11 mouse cellular contexts compared by ENCODE assay signal in the genomic region with DNA sequence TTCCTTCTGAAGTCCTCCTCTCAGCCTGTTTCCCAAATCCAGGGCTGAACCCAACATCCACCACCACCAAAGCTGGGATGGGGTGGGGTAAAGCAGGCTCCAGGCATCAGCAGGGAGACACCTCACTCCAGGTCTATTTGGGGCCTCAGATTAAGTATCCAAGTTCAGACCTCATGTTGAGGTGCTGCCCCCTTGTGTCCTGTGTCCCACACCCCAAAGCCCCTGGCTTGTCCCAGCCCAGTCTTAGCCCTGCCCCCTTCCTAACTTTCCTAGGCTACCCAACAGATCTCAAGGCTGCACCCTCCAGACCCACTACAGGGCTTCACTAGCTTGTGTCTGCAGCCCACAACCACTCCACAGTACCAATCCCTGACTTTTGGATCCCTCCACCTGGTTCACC. TPM values are rescaled to one million over a fixed set of nuclear protein-coding genes. Genes with fewer than 3 reads are reported as not detected.
DNase-seq lines count a peak whose midpoint lies in the region; ATAC-seq and TF ChIP-seq lines count a peak whose summit lies in the region.
"Had no signal": no experiment of that assay in that cellular context is flagged by ENCODE, and none has a peak within 500 bp of the region (broad histone marks: within the 10 kb centered on the region; RNA-seq: fewer than 3 reads in every experiment).

No protein-coding gene starts in this region.

- peak; percentile 63 for TF ChIP-seq CTCF in C2C12 (IDR thresholded peaks at IDR 0.05; ENCODE audit: control insufficient read depth, insufficient read depth, insufficient read length)

- DNase-seq in frontal cortex, adult 2 months (ENCODE audit: extremely low spot score in 1 of 2, low spot score in 1 of 2), result no peak
- DNase-seq in left cerebral cortex, postnatal 4 days, result peak; percentile 21
- no peak for DNase-seq in left cerebral cortex, adult 9 months (ENCODE audit: low spot score in 2 of 2)
- peak; percentile 38 for DNase-seq in gastrocnemius, postnatal 10 days
- DNase-seq: cerebellum, adult 2 months had no signal

- no peaks in the 10 kb centered on the region for H3K79me3 ChIP-seq in C2C12 (ENCODE audit: low read depth)

- H3K27me3 ChIP-seq in C2C12 (ENCODE audit: control insufficient read depth, insufficient read depth, insufficient read length), result no peaks in the 10 kb centered on the region
- H3K27me3 ChIP-seq: limb, embryonic 15.5 days had no signal

- no peak overlapping the region for H3K4me3 ChIP-seq in C2C12 (ENCODE audit: insufficient read depth, poor library complexity, severe bottlenecking)
- H3K4me3 ChIP-seq: erythroblast, embryonic 14.5 days; limb, embryonic 15.5 days; midbrain, embryonic 10.5 days had no signal

- H3ac ChIP-seq in C2C12 (ENCODE audit: control insufficient read depth, insufficient read length, low read depth), result no peak overlapping the region

- ATAC-seq in frontal cortex, adult (ENCODE audit: low TSS enrichment), result peak; percentile 62
- no peak for ATAC-seq in granulocyte monocyte progenitor cell, adult 5-6 weeks (replicated peaks; ENCODE audit: poor library complexity, severe bottlenecking)

- no peaks in the 10 kb centered on the region for H3K36me3 ChIP-seq in C2C12 (ENCODE audit: control insufficient read depth, insufficient read depth)
- H3K36me3 ChIP-seq: limb, embryonic 15.5 days; midbrain, embryonic 10.5 days had no signal

- intact Hi-C loops in left cerebral cortex, postnatal 4 days (cut with DNase I), result no loop called here

- H3K79me2 ChIP-seq in C2C12 (ENCODE audit: control insufficient read depth, insufficient read depth), result no peaks in the 10 kb centered on the region

TF ChIP-seq in C2C12, 6 proteins besides CTCF, POLR2A, EP300 and RAD21:
- TF ChIP-seq USF1 (IDR thresholded peaks at IDR 0.05; ENCODE audit: low read depth) (no peak), FOSL1 (IDR thresholded peaks at IDR 0.05; ENCODE audit: insufficient read depth, low read length, poor library complexity, severe bottlenecking) (no peak), CEBPB (IDR thresholded peaks at IDR 0.05; ENCODE audit: low read depth) (no peak), MAX (IDR thresholded peaks at IDR 0.05) (no peak), MYOD1 (IDR thresholded peaks at IDR 0.05; ENCODE audit: control insufficient read depth, insufficient read length, low read depth) (no peak), MYOG (IDR thresholded peaks at IDR 0.05; ENCODE audit: control insufficient read depth, extremely low read depth, insufficient read length) (no peak)

RNA-seq across cellular contexts. Expression of a gene that starts 24.3 kb away (rescaled TPM):
- 90.9 and 96.1 TPM in 2 replicates for polyA plus RNA-seq in frontal cortex, adult 2 months (2012; rRNA removed)
- total RNA-seq in left cerebral cortex, postnatal 4 days (2021), result 100 to 1,000 TPM; 187 to 196 TPM
- polyA plus RNA-seq in C2C12 (2012; fragmentation: generic; extraction: Trizol), result 319 TPM
- 10 to 100 TPM; 78.9 to 89.6 TPM for total RNA-seq in gastrocnemius, postnatal 10 days (2021)
- 311 and 350 TPM in 2 replicates for total RNA-seq in granulocyte monocyte progenitor cell, adult 5-6 weeks (2014; fragmentation: Nextera tagmentation)
- total RNA-seq in granulocyte monocyte progenitor cell, adult 5-6 weeks (2017), result 596 and 685 TPM in 2 replicates

Comparison
In these comparisons a context has a peak if more than half of its experiments do, and no peak if none do; other contexts are left out.
1. DNase-seq: peak in left cerebral cortex, postnatal 4 days (single experiment) and gastrocnemius, postnatal 10 days (single experiment); none in frontal cortex, adult 2 months (0 of 2) and left cerebral cortex, adult 9 months (0 of 2).